Mouse (Mus musculus) mouse embryonic stem cell (cell line): ENCODE data around the gene Apc2.

Experiments
- in situ Hi-C, 2 experiments: fragments of 300-500 bp; cut with MboI; formaldehyde crosslinking; loops; 1 replicate in 1 of 2; 3 replicates in 1 of 2; pipeline ENCODE4 v1.14.3; 2019 to 2020; ENCODE audit warnings: low sequenced_read_pairs in 2 of 2, low pct_unique_long_range_greater_than_20kb in 1 of 2, mixed read lengths in 1 of 2; ENCODE audit not compliant: unreplicated experiment in 1 of 2

Gene Apc2

GRCm38 (mm10) chr10:80260642-80261584 is 34.9 kb upstream of the Apc2 start, which contains the start of the genes Gamt and Dazap1:
Gene Gamt (minus strand): TSS chr10:80261012.
Gene Dazap1 (plus strand): TSS chr10:80261486.
- in situ Hi-C loops, result no loop called here

- in situ Hi-C loops, result no loop called here
Observed at GRCm38 (mm10) chr10:80261585-80261968, 34.2 kb upstream of the Apc2 start.

- in situ Hi-C loops, result no loop called here
Observed at GRCm38 (mm10) chr10:80262169-80262568, 33.6 kb upstream of the Apc2 start.

GRCm38 (mm10) chr10:80262776-80263365 is 32.9 kb upstream of the Apc2 start:
- in situ Hi-C loops, result no loop called here

- in situ Hi-C loops, result no loop called here
Observed at GRCm38 (mm10) chr10:80264341-80265148, 31.2 kb upstream of the Apc2 start.

- in situ Hi-C loops, result no loop called here
Observed at GRCm38 (mm10) chr10:80265149-80265486, 30.7 kb upstream of the Apc2 start.

- in situ Hi-C loops, result no loop called here
Observed at GRCm38 (mm10) chr10:80270099-80270498, 25.7 kb upstream of the Apc2 start.

GRCm38 (mm10) chr10:80270734-80271181 is 25.0 kb upstream of the Apc2 start:
- in situ Hi-C loops, result no loop called here

GRCm38 (mm10) chr10:80271186-80271843 is 24.5 kb upstream of the Apc2 start:
- in situ Hi-C loops, result no loop called here

- in situ Hi-C loops, result no loop called here
Observed at GRCm38 (mm10) chr10:80271870-80272585, 23.7 kb upstream of the Apc2 start.

GRCm38 (mm10) chr10:80273847-80274246 is 21.9 kb upstream of the Apc2 start:
- in situ Hi-C loops, result no loop called here

GRCm38 (mm10) chr10:80276238-80276637 is 19.5 kb upstream of the Apc2 start:
- in situ Hi-C loops, result no loop called here

- in situ Hi-C loops, result no loop called here
Observed at GRCm38 (mm10) chr10:80278390-80278789, 17.4 kb upstream of the Apc2 start.

- in situ Hi-C loops, result no loop called here
Observed at GRCm38 (mm10) chr10:80279273-80279672, 16.5 kb upstream of the Apc2 start.

GRCm38 (mm10) chr10:80281304-80281703 is 14.5 kb upstream of the Apc2 start:
- in situ Hi-C loops, result no loop called here

- in situ Hi-C loops, result no loop called here
Observed at GRCm38 (mm10) chr10:80281921-80282371, 13.8 kb upstream of the Apc2 start.

GRCm38 (mm10) chr10:80282481-80283441 is 13.0 kb upstream of the Apc2 start:
- in situ Hi-C loops, result no loop called here
